In the genomic region with DNA sequence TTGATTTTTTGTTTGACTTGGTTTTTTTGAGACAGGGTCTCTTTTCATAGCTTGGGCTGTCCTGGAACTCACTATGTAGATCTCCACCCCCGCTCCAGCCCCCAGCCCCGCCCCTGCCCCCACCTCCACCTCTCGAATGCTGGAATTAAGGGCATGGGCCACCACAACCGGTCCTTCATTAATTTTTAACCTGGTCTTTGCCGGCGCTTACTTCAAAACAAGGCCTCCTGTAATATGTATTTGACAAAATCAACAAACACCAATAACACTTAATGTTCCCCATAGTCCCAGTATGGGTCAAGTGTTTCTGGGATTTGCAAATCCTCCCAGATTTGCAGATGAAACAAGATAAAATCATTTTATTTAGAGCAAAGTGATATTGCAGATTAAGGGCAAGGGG, we compare ENCODE assay signal across 22 mouse cellular contexts. TPM values are rescaled to one million over a fixed set of nuclear protein-coding genes. Genes with fewer than 3 reads are reported as not detected.
"Had no signal": no experiment of that assay in that cellular context is flagged by ENCODE, and none has a peak within 500 bp of the region (broad histone marks: within the 10 kb centered on the region; RNA-seq: fewer than 3 reads in every experiment).

No protein-coding gene starts in this region.

- H3K27me3 ChIP-seq: limb, embryonic 15.5 days; liver, embryonic 15.5 days; midbrain, embryonic 15.5 days; neural tube, embryonic 12.5 days; stomach, embryonic 15.5 days had no signal

- ATAC-seq: hindbrain, postnatal 0 days; midbrain, embryonic 15.5 days had no signal

- H3K9me3 ChIP-seq: hindbrain, embryonic 13.5 days; limb, embryonic 15.5 days; liver, embryonic 15.5 days; midbrain, embryonic 15.5 days; neural tube, embryonic 12.5 days; stomach, embryonic 15.5 days had no signal

- H3K27ac ChIP-seq: hindbrain, embryonic 13.5 days; hindbrain, postnatal 0 days; layer of hippocampus, adult 2 months; limb, embryonic 15.5 days; liver, embryonic 15.5 days; midbrain, embryonic 15.5 days; neural tube, embryonic 12.5 days; stomach, embryonic 15.5 days had no signal

- H3K36me3 ChIP-seq: hindbrain, embryonic 13.5 days; limb, embryonic 15.5 days; liver, embryonic 15.5 days; midbrain, embryonic 15.5 days; neural tube, embryonic 12.5 days; stomach, embryonic 15.5 days had no signal

- H3K4me3 ChIP-seq: hindbrain, embryonic 13.5 days; layer of hippocampus, adult 2 months; limb, embryonic 15.5 days; liver, embryonic 15.5 days; megakaryocyte, embryonic 14.5 days; midbrain, embryonic 15.5 days; neural tube, embryonic 12.5 days; stomach, embryonic 15.5 days had no signal

- DNase-seq: lung, embryonic 14.5 days; lung, postnatal 10 days; lung, postnatal 4 days; right cerebral cortex, postnatal 4 days; spleen, adult 18-20 months; thymus, postnatal 4 days had no signal

- H3K4me2 ChIP-seq: hindbrain, embryonic 13.5 days; limb, embryonic 15.5 days; liver, embryonic 15.5 days; lung, embryonic 14.5 days; midbrain, embryonic 11.5 days; midbrain, embryonic 15.5 days; neural tube, embryonic 12.5 days; stomach, embryonic 15.5 days had no signal

- H3K9ac ChIP-seq: hindbrain, embryonic 13.5 days; limb, embryonic 15.5 days; liver, embryonic 15.5 days; lung, embryonic 14.5 days; midbrain, embryonic 15.5 days; neural tube, embryonic 12.5 days; stomach, embryonic 15.5 days had no signal

RNA-seq across cellular contexts. Expression of a gene that starts 5.0 kb away (rescaled TPM):
- total RNA-seq: hindbrain, postnatal 0 days; layer of hippocampus, adult 2 months; layer of hippocampus, postnatal 14 days; left cerebral cortex, postnatal 25 days; monocyte, adult 5-6 weeks; neutrophil, adult 5-6 weeks had no signal
- polyA plus RNA-seq: hindbrain, embryonic 13.5 days; hindbrain, postnatal 0 days; intestine, embryonic 14.5 days; limb, embryonic 11.5 days; lung, embryonic 14.5 days; midbrain, embryonic 11.5 days; midbrain, embryonic 15.5 days; neural tube, embryonic 12.5 days had no signal

RNA-seq across cellular contexts. Expression of a gene that starts 14.3 kb away (rescaled TPM):
- total RNA-seq: monocyte, adult 5-6 weeks; neutrophil, adult 5-6 weeks had no signal

RNA-seq across cellular contexts. Expression of a gene that starts 15.0 kb away (rescaled TPM):
- total RNA-seq: monocyte, adult 5-6 weeks; neutrophil, adult 5-6 weeks had no signal
